Mouse (Mus musculus) liver, embryonic 14 days (tissue): ENCODE results near the gene Eif1. TPM values are rescaled to one million over a fixed set of nuclear protein-coding genes. Genes with fewer than 3 reads are reported as not detected.

ENCODE experiments used
- polyA plus RNA-seq: library from polyadenylated mRNA; depleted of rRNA; stranded (reverse); fragments of >200 nt; gene quantifications from 2 replicates; pipeline ENCODE4 v1.2.3, GENCODE M21; 2012; rRNA removed

Eif1 gene
- 227 and 233 TPM in 2 replicates for polyA plus RNA-seq

DNA sequence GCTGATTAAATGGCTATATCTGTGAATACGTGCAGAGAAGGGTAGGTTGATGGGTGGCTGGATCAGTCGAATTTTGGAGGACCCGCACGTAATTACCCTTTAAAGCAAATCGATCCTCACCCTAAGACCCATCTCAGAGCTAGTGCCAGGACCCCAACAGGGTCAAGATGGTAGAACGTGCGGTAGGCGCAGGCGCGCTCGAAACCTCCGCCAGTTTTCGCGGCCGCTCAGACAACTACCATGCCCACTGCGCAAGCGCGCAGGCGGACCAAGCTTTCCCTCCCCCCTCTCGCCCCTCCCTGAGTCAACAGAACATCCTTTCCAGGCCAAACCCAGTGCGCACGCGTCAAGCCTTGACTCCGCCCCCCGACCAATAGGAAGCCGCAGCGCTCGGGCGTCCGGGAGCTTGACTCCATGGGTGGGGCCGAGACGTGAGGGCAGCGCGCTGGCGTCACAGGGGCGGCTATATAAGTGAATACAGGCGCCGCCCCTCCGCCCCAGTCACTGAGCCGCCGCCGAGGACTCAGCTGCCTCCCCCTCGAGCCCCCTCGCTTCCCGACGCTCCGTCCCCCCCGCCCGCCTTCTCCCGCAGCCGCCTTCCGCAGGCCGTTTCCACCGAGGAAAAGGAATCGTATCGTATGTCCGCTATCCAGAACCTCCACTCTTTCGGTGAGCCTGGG lies at the start of gene Eif1:
Gene Eif1 (plus strand): TSS at position 394 of the 680 bp plus-strand sequence.

DNA sequence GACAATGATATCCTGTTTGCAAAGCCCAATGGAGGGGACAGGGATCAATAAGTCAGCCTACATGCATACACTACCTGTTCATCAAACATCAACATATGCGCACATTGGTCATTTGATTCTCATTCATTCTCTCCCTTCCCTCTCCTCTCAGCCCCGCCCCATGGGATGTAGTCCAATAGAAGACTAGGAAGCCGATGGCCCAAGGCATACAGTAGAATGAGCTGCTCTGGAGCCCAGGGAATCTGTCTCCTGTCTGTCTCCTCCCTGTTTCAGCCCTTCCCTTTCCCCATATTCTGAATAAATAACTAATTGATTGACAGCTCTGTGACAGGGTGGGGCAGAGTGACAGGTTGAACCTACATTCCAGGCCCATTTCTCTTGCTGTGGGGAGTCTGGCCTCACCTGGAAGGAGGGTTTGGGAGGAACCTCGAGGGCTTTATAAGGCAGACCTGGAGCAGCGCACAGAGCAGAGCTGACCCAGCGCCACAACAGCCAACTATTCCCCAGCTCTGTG lies 14.3 kb downstream of the Eif1 start, which contains the start of gene Gast:
Gene Gast (plus strand): TSS at position 464 of the 514 bp plus-strand sequence.

DNA sequence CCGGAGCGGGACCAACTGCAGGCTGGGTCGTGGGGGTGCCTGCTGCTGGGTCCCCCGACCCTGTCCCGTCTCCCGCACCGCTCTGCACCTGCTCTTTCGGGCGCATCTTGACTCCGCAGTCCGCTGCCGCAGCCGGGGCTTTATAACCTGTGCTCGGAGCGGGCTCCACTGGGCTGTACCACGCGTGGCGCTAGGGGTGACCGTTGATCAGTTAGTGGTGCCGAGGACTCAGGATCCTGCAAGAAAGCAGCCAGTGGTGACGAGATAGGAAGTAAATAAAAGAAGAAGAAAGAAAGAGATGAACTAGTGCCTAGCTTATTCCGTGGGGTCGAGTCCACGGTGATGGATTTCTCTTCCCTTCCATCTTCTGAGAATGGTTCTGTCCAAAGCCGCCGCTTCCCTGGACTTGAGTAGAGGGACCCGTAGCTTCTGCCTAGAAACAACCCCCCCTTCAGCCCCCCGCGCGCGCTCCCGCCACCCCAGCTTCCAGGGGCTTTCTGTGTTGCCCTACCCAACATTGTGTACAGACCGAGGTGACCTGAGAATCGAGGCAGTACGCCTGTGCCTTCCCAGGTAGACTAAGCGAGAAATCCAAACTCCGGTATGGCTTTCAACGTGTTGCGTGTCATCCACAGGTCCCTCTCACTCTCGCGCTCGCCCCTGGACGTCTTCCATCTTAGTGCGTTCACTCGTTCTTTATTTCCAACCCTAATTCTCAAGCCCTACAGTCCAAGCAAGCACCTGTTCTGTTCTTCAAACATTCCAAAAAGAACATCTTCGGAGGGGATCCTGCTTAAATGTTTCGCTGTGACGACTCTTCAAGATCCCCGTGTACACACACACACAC lies 36.5 kb downstream of the Eif1 start, which contains the start of gene Hap1:
Gene Hap1 (minus strand): TSS at position 157 of the 847 bp plus-strand sequence.

Other genes with a start within 250 kb of the Eif1 start
- not detected in 2 replicates for gene Krt32, start 231.7 kb upstream of the Eif1 start, polyA plus RNA-seq
- gene Krt35, start 223.6 kb upstream of the Eif1 start, polyA plus RNA-seq = not detected in 2 replicates
- gene Krt36, start 214.3 kb upstream of the Eif1 start, polyA plus RNA-seq = not detected in 2 replicates
- gene Krt13, start 198.3 kb upstream of the Eif1 start, polyA plus RNA-seq = 0.03 TPM in 1 of 2 replicates, not detected in the other
- gene Krt15, start 184.0 kb upstream of the Eif1 start, polyA plus RNA-seq = 0.07 and 0.50 TPM in 2 replicates
- 1.4 and 4.5 TPM in 2 replicates for gene Krt19, start 171.2 kb upstream of the Eif1 start, polyA plus RNA-seq
- not detected in 2 replicates for gene Krt9, start 126.6 kb upstream of the Eif1 start, polyA plus RNA-seq
- 0.17 and 0.45 TPM in 2 replicates for gene Krt14, start 112.3 kb upstream of the Eif1 start, polyA plus RNA-seq
- gene Krt16, start 71.0 kb upstream of the Eif1 start, polyA plus RNA-seq = not detected in 2 replicates
- 0.05 and 0.21 TPM in 2 replicates for gene Krt17, start 58.9 kb upstream of the Eif1 start, polyA plus RNA-seq
- gene Krt42, start 50.0 kb upstream of the Eif1 start, polyA plus RNA-seq = not detected in 2 replicates
- gene Gast, start 14.5 kb downstream of the Eif1 start, polyA plus RNA-seq = not detected in 2 replicates
- 0.32 and 0.38 TPM in 2 replicates for gene Hap1, start 36.2 kb downstream of the Eif1 start, polyA plus RNA-seq
- 7.5 and 8.3 TPM in 2 replicates for gene Jup, start 77.9 kb downstream of the Eif1 start, polyA plus RNA-seq
- 2.7 and 3.2 TPM in 2 replicates for gene P3h4, start 95.0 kb downstream of the Eif1 start, polyA plus RNA-seq
- gene Fkbp10, start 95.8 kb downstream of the Eif1 start, polyA plus RNA-seq = 4.4 and 6.1 TPM in 2 replicates
- gene Nt5c3b, start 121.9 kb downstream of the Eif1 start, polyA plus RNA-seq = 12.3 and 13.1 TPM in 2 replicates
- gene Klhl10, start 122.0 kb downstream of the Eif1 start, polyA plus RNA-seq = 0.09 and 0.14 TPM in 2 replicates
- 1.5 and 1.6 TPM in 2 replicates for gene Klhl11, start 152.9 kb downstream of the Eif1 start, polyA plus RNA-seq
- gene Acly, start 208.1 kb downstream of the Eif1 start, polyA plus RNA-seq = 41.9 and 48.7 TPM in 2 replicates
- 0.01 and 0.03 TPM in 2 replicates for gene Ttc25, start 225.7 kb downstream of the Eif1 start, polyA plus RNA-seq